Mouse (Mus musculus) left cerebral cortex, adult 8-10 months (tissue): ENCODE results near the gene Gm20890. TPM values are rescaled to one million over a fixed set of nuclear protein-coding genes. Genes with fewer than 3 reads are reported as not detected.
"Not testable (repeated sequence)": the region's sequence is repeated elsewhere in the genome, so short reads cannot be mapped to it uniquely, and the experiment has no call there.

Source experiments
- DNase-seq, 2 experiments: peaks; one replicate each; pipeline ENCODE4 v3.0.0; 2022; ENCODE audit warnings: low spot score in 2 of 2
- total RNA-seq, 4 experiments: library from RNA; stranded (reverse); gene quantifications; 2 replicates each; pipeline ENCODE4 v1.2.4; 2022

Gm20890 gene
- not detected for total RNA-seq

- DNase-seq, result not testable (repeated sequence)
Measured at GRCm38 (mm10) chrY:26776699-26777098, at the start of gene Gm20890. Gene Gm20890 (minus strand): TSS chrY:26776799.
